Mouse (Mus musculus): ENCODE data around the gene Cfdp1.

GRCm38 (mm10) chr8:111787683-111788082 is 66.4 kb downstream of the Cfdp1 start:
- TF ChIP-seq CTCF (IDR thresholded peaks at IDR 0.05; ENCODE audit: low read depth, low read length), result no peak
- no peak for TF ChIP-seq POLR2A (IDR thresholded peaks at IDR 0.05; ENCODE audit: borderline replicate concordance, low read depth, low read length)

Measured in bone marrow macrophage, adult 2 months (primary cell).